8 mouse cellular contexts compared by ENCODE assay signal in genomic region chr6:42354076-42355019, GRCm38 (mm10). TPM values are rescaled to one million over a fixed set of nuclear protein-coding genes. Genes with fewer than 3 reads are reported as not detected.
DNase-seq lines count a peak whose midpoint lies in the region; ATAC-seq and TF ChIP-seq lines count a peak whose summit lies in the region.
"Had no signal": no experiment of that assay in that cellular context is flagged by ENCODE, and none has a peak within 500 bp of the region (broad histone marks: within the 10 kb centered on the region; RNA-seq: fewer than 3 reads in every experiment).

No protein-coding gene starts in this region.

- peak; percentile 51 for ATAC-seq in common myeloid progenitor, adult 5-6 weeks (replicated peaks; ENCODE audit: low read depth, poor library complexity, severe bottlenecking)
- ATAC-seq in stomach, embryonic 14.5 days (ENCODE audit: insufficient number of reproducible peaks, insufficient read depth, low FRiP score, low read depth) = no peak

- H3K9ac ChIP-seq in stomach, embryonic 14.5 days (replicated peaks; ENCODE audit: low read depth, low read length) = no peak overlapping the region

- peaks cover 62% of the 10 kb centered on the region for H3K36me3 ChIP-seq in stomach, embryonic 14.5 days (ENCODE audit: control insufficient read depth, insufficient read depth, low read length)

- TF ChIP-seq CTCF in layer of hippocampus, adult 2 months (conservative IDR thresholded peaks at IDR 0.05) = no peak

- H3K27me3 ChIP-seq in stomach, embryonic 14.5 days (ENCODE audit: control insufficient read depth, insufficient read depth, low read length) = no peaks in the 10 kb centered on the region

- 52% methylated on average over 11 of the region's 11 CpGs for WGBS in stomach, embryonic 14.5 days

- DNase-seq in layer of hippocampus, adult 2 months (ENCODE audit: low spot score in 2 of 2) = no peak
- no peak for DNase-seq in layer of hippocampus, adult 9-11 months
- DNase-seq in MN1 (ENCODE audit: low spot score) (peak; percentile 54), liver (peak; percentile 29)
- no peak for DNase-seq in c-Kit-positive CD71-positive TER-119-positive erythroid progenitor cells, embryonic 14.5 days (ENCODE audit: low spot score)

- H3K4me1 ChIP-seq in stomach, embryonic 14.5 days (ENCODE audit: control insufficient read depth, insufficient read depth, low read length) = peaks cover 48% of the 10 kb centered on the region

- no peak overlapping the region for H3K4me3 ChIP-seq in layer of hippocampus, adult 2 months
- H3K4me3 ChIP-seq in stomach, embryonic 14.5 days (ENCODE audit: low read depth, low read length) = no peak overlapping the region

- peak overlapping the region; percentile 14; the same call in 1 of the 2 replicates for H3K4me2 ChIP-seq in stomach, embryonic 14.5 days (replicated peaks; ENCODE audit: low read depth, low read length)

- H3K9me3 ChIP-seq in stomach, embryonic 14.5 days (ENCODE audit: control insufficient read depth, low read depth, low read length) = no peaks in the 10 kb centered on the region

- H3K27ac ChIP-seq in layer of hippocampus, adult 2 months = peak overlapping the region; percentile 28; the same call in 1 of the 2 replicates
- 0 out of 2 replicates have a peak overlapping the region, but pooled peaks have one; percentile 7 for H3K27ac ChIP-seq in stomach, embryonic 14.5 days (ENCODE audit: low read length)

RNA-seq across cellular contexts. Expression of gene Zyx, which starts 4.9 kb away (rescaled TPM):
- 10 to 100 TPM; 44.3 to 44.5 TPM for total RNA-seq in layer of hippocampus, adult 2 months (2021)
- 34.5 and 48.0 TPM in 2 replicates for total RNA-seq in common myeloid progenitor, adult 5-6 weeks (2017)
- 112 and 117 TPM in 2 replicates for polyA plus RNA-seq in stomach, embryonic 14.5 days (2014; fragmentation: Nextera tagmentation; extraction: Ambion mirVana)

RNA-seq across cellular contexts. Expression of gene Epha1, which starts 18.7 kb away (rescaled TPM):
- not detected for total RNA-seq in layer of hippocampus, adult 2 months (2021)
- 1.8 TPM in 1 of 2 replicates, not detected in the other for total RNA-seq in common myeloid progenitor, adult 5-6 weeks (2017)
- polyA plus RNA-seq in stomach, embryonic 14.5 days (2014; fragmentation: Nextera tagmentation; extraction: Ambion mirVana) = 4.0 and 5.3 TPM in 2 replicates

RNA-seq across cellular contexts. Expression of gene Fam131b, which starts 29.9 kb away (rescaled TPM):
- total RNA-seq in layer of hippocampus, adult 2 months (2021) = 10 to 100 TPM; 76.1 to 76.4 TPM
- not detected in 2 replicates for total RNA-seq in common myeloid progenitor, adult 5-6 weeks (2017)
- polyA plus RNA-seq in stomach, embryonic 14.5 days (2014; fragmentation: Nextera tagmentation; extraction: Ambion mirVana) = 0.34 and 0.48 TPM in 2 replicates

RNA-seq across cellular contexts. Expression of gene Tas2r143, which starts 45.7 kb away (rescaled TPM):
- total RNA-seq in layer of hippocampus, adult 2 months (2021) = not detected
- total RNA-seq in common myeloid progenitor, adult 5-6 weeks (2017) = not detected in 2 replicates
- polyA plus RNA-seq in stomach, embryonic 14.5 days (2014; fragmentation: Nextera tagmentation; extraction: Ambion mirVana) = not detected in 2 replicates
- polyA plus RNA-seq: embryonic facial prominence, embryonic 11.5 days had no signal

RNA-seq across cellular contexts. Expression of gene Tas2r135, which starts 50.9 kb away (rescaled TPM):
- not detected for total RNA-seq in layer of hippocampus, adult 2 months (2021)
- not detected in 2 replicates for total RNA-seq in common myeloid progenitor, adult 5-6 weeks (2017)
- polyA plus RNA-seq in stomach, embryonic 14.5 days (2014; fragmentation: Nextera tagmentation; extraction: Ambion mirVana) = not detected in 2 replicates
- polyA plus RNA-seq: embryonic facial prominence, embryonic 11.5 days had no signal

Comparison
In these comparisons a context has a peak if more than half of its experiments do, and no peak if none do; other contexts are left out.
1. DNase-seq: peak in MN1 (single experiment) and liver (single experiment); none in layer of hippocampus, adult 2 months (0 of 2), layer of hippocampus, adult 9-11 months (single experiment) and c-Kit-positive CD71-positive TER-119-positive erythroid progenitor cells, embryonic 14.5 days (single experiment).
2. RNA of gene Fam131b, which starts 29.9 kb away (total RNA-seq): 76.1 to 76.4 TPM in layer of hippocampus, adult 2 months; not detected in common myeloid progenitor, adult 5-6 weeks; every median in the first group is over 10 times any median in the second.